Mouse (Mus musculus) lung, embryonic 15.5 days (tissue): ENCODE results near the gene Mttp. TPM values are rescaled to one million over a fixed set of nuclear protein-coding genes. Genes with fewer than 3 reads are reported as not detected.
A peak's percentile ranks its signal among the peaks of the same experiment; 100 is the strongest.
"Not testable (repeated sequence)": the region's sequence is repeated elsewhere in the genome, so short reads cannot be mapped to it uniquely, and the experiment has no call there.

ENCODE experiments used
- ATAC-seq: fragments of 200-750 bp; cut with Nextera tagmentation; 2 replicates; pipeline ENCODE4 v1.8.0; 2017; ENCODE audit warnings: moderate number of reproducible peaks, borderline replicate concordance; ENCODE audit not compliant: low FRiP score, low TSS enrichment; ENCODE audit errors: extremely low read depth
- H3K27ac ChIP-seq: fragments of 300-500 bp; sonication (generic); 2 replicates; pipeline ENCODE4 v1.5.1; 2015; ENCODE audit warnings: moderate library complexity, mild to moderate bottlenecking, inconsistent platforms
- H3K27me3 ChIP-seq: fragments of 300-500 bp; sonication (generic); 2 replicates; pipeline ENCODE4 v1.6.1; 2015; ENCODE audit warnings: inconsistent platforms
- H3K36me3 ChIP-seq: fragments of 300-500 bp; sonication (generic); 2 replicates; pipeline ENCODE4 v1.6.1; 2015; ENCODE audit warnings: inconsistent platforms
- H3K4me1 ChIP-seq: fragments of 300-500 bp; sonication (generic); 2 replicates; pipeline ENCODE4 v1.6.1; 2015; ENCODE audit warnings: inconsistent platforms
- H3K4me2 ChIP-seq: fragments of 300-500 bp; sonication (generic); 2 replicates; pipeline ENCODE4 v1.6.1; 2015; ENCODE audit warnings: inconsistent platforms, mild to moderate bottlenecking, moderate library complexity
- H3K4me3 ChIP-seq: fragments of 300-500 bp; sonication (generic); 2 replicates; pipeline ENCODE4 v1.5.1; 2015; ENCODE audit warnings: mild to moderate bottlenecking, inconsistent platforms
- H3K9ac ChIP-seq: fragments of 300-500 bp; sonication (generic); 2 replicates; pipeline ENCODE4 v1.6.1; 2015; ENCODE audit warnings: inconsistent platforms
- H3K9me3 ChIP-seq: fragments of 300-500 bp; sonication (generic); 2 replicates; pipeline ENCODE4 v1.6.1; 2016; ENCODE audit warnings: inconsistent platforms
- WGBS: fragments of 180-500 bp; shearing (Covaris S2); methylation state at CpG from one replicate; pipeline ENCODE4 v1.1.7; 2015; 5-methylcytosine and 5-hydroxymethylcytosine counted together
- polyA plus RNA-seq: library from polyadenylated mRNA; unstranded; fragments of >200 nt; fragmentation: Nextera tagmentation; extraction: Ambion mirVana; gene quantifications from 2 replicates; pipeline ENCODE4 v1.2.1, GENCODE M21; 2015

The Mttp gene
- polyA plus RNA-seq, 1 experiment from 2014 or later = 7.4 TPM

DNA sequence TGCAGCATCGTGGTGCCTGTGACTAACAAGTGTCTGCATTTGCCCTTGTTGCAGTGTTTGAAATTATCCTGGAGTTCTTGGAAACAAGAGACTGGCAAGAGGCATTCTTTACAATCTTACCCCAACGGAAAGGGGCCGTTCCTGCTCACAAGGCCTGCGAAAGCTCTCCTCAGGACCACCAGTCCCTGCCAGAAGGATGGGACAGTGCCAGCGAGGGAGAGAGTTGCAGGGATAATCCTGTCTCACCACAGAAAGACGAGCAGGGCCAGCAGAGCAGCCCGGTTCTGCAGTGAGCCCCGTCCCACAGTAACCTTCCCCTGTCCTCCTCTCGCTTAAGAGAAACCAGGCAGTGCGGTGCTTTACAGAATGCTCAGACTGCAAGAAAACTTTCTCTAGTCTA lies 11.9 kb upstream of the Mttp start:
- 78% methylated on average over 10 of the region's 10 CpGs for WGBS
- H3K36me3 ChIP-seq = peaks cover 10% of the 10 kb centered on the region
- H3K27me3 ChIP-seq = no peaks in the 10 kb centered on the region
- H3K9ac ChIP-seq = no peak overlapping the region
- no peak overlapping the region for H3K4me2 ChIP-seq
- H3K27ac ChIP-seq = no peak overlapping the region
- no peak for ATAC-seq
- H3K4me3 ChIP-seq = no peak overlapping the region
- H3K9me3 ChIP-seq = no peaks in the 10 kb centered on the region
- H3K4me1 ChIP-seq = no peaks in the 10 kb centered on the region

DNA sequence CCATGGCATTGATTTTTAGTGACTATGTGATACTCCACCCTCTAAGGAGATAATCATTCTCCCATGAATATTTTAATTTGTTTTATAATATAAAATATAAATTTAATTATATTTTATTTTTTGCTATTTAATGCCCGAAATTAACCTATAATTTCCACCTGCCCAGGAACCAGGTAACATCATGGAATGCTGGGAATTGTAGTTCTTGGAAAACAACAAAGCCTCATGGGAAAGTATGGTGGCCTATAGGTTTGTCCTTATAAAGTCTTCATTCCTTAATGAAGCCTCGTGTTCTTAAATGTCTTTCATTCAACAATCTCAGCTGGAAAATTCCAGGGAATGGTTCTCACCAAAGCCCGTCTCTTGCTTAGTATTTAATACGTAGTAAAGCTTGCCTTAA lies 10.3 kb upstream of the Mttp start:
- Histone ChIP-seq H3K36me3 (peaks cover 10% of the 10 kb centered on the region), H3K27ac (no peak overlapping the region), H3K27me3 (no peaks in the 10 kb centered on the region), H3K4me2 (no peak overlapping the region), H3K4me1 (no peaks in the 10 kb centered on the region), H3K9me3 (no peaks in the 10 kb centered on the region), H3K4me3 (no peak overlapping the region), H3K9ac (no peak overlapping the region)
- ATAC-seq = no peak
- 90% methylated on average over 4 of the region's 4 CpGs for WGBS

DNA sequence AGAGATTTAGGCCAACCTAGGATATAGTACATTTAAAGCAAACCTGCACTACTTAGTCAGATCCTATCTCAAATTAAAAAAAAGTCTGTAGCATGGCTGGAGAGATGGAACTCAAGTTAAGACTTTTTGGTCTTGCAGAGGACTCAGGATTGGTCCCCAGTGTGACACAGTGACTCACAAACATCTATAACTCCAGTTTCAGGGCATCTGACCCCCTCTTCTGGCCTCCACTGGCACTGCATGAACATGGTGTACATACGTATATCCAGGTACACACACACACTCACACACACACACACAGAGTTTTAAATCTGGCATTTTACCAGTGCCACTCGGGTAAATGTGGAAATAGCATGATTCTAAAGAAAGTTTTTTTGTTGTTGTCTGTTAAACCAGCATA lies 4.0 kb upstream of the Mttp start:
- no peaks in the 10 kb centered on the region for H3K27me3 ChIP-seq
- no peak overlapping the region for H3K4me3 ChIP-seq
- ATAC-seq = no peak
- no peaks in the 10 kb centered on the region for H3K4me1 ChIP-seq
- H3K9me3 ChIP-seq = no peaks in the 10 kb centered on the region
- no peak overlapping the region for H3K9ac ChIP-seq
- H3K4me2 ChIP-seq = no peak overlapping the region
- H3K36me3 ChIP-seq = peaks cover 21% of the 10 kb centered on the region
- no peak overlapping the region for H3K27ac ChIP-seq
- WGBS = 93% methylated on average over 2 of the region's 2 CpGs

DNA sequence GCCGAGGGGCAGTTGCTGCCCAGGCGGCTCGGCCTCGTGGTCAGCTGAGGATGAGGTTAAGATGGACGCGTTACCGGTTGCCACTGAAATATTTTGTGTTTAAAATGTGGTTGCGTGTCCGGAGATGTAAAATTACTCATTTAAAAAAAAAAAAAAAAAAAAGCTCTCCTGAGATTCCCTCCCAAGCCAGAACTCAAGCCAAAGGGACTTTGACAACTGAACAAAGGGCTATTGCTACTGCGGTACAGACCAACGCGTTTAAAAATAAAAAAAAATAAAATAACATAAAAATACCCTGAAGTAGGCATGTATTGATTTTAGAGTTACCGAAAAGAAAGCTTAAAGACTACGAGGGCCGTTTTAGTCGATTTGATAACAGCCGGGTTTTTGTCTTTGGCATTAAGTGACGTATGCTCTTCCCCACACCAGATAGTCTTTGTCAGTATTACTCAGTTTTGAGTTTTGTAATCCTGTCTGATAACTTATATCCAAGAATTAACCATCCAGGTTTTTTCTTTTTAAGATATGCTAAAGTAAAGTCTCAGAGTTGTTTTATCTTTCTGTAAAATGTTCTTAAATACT lies 617 bp downstream of the Mttp start:
- ATAC-seq = no peak
- peak overlapping the region; percentile 100 for H3K27ac ChIP-seq
- H3K4me1 ChIP-seq = peaks cover 3% of the 10 kb centered on the region; the same call in 1 of the 2 replicates
- H3K9ac ChIP-seq = peak overlapping the region; percentile 81
- peaks cover 6% of the 10 kb centered on the region; the same call in 1 of the 2 replicates for H3K36me3 ChIP-seq
- H3K27me3 ChIP-seq = no peaks in the 10 kb centered on the region
- peak overlapping the region; percentile 77 for H3K4me2 ChIP-seq
- no peaks in the 10 kb centered on the region for H3K9me3 ChIP-seq
- H3K4me3 ChIP-seq = peak overlapping the region; percentile 84
- under 1% methylated on average over 18 of the region's 18 CpGs for WGBS

DNA sequence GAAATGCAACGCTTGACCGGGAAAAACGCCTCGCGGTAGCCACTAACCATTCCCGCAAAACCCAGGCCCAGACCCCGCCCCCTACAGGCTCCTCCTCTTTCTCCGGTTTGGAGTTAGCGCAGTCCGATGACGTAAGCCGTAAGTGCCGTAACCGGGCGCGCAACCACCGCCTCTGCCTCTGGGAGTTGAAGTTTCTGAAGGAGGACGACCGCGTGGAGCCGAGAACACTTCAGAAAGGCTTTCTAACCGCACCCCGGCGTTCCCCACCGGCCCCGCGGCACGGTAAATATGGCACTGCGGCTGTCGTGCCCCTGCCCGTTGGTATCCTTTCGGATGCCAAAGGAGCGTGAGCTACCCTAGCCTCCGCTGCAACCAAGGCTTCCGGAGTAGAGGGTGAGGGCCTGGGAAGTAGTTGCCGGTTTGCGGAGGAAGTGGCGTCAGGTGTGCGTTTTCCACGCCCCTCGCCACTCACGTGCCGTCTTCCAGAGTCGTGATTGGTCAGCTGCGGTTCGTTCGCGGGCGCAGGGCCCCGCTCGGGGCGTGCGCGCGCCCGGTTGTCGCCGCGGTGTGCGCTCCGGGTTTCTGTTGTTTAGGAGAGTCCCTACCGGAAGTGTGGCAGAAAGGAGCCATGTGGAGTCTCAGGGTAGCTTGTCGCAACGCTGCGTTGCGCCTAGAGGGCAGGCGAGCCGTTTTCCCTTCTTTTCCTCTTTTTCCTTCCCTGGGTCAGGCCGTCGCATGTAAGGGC lies 1.3 kb downstream of the Mttp start, which contains the start of gene Trmt10a:
TSS of gene Trmt10a (plus strand) at position 134 of the 745 bp plus-strand sequence.
- Histone ChIP-seq H3K27me3 (no peaks in the 10 kb centered on the region), H3K27ac (peak within 1 kb of the TSS; percentile 100), H3K9ac (peak within 1 kb of the TSS; percentile 81), H3K9me3 (no peaks in the 10 kb centered on the region), H3K36me3 (no peaks in the 10 kb centered on the region), H3K4me1 (peaks cover 3% of the 10 kb centered on the region; the same call in 1 of the 2 replicates), H3K4me3 (peak within 1 kb of the TSS; percentile 84), H3K4me2 (peak within 1 kb of the TSS; percentile 77)
- ATAC-seq = peak; percentile 99
- WGBS = under 1% methylated on average over 70 of the region's 70 CpGs

DNA sequence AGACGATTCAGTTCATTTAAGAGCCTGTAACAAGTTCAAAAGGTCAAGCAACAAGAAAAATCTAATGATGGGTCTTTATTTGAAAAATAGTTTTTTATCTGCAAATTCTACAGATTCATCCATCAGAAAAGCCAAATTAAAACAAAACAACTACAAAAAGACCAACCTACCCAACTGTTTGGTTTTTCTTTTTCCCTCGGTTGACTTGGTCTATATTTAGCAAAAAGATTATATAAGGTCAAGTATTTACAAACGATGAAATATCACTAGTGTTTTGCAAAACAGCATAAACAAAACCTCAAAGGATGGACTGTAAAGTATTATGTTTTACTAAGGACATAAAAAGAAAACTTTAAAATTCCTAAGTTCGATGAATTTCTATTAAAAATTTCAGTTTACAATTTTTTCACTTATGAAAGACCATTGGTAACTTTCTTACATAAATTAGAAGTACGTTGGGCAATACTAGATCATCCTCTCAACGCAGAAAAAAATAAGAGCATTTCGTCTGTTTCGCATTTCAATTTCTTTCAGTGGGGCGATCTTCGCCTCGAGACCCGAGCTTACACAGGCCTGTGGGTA lies 1.9 kb downstream of the Mttp start:
- peak overlapping the region; percentile 84 for H3K4me3 ChIP-seq
- peak overlapping the region; percentile 100 for H3K27ac ChIP-seq
- no peaks in the 10 kb centered on the region for H3K27me3 ChIP-seq
- peak overlapping the region; percentile 81 for H3K9ac ChIP-seq
- H3K9me3 ChIP-seq = no peaks in the 10 kb centered on the region
- no peaks in the 10 kb centered on the region for H3K36me3 ChIP-seq
- 3% methylated on average over 12 of the region's 12 CpGs for WGBS
- peak overlapping the region; percentile 77 for H3K4me2 ChIP-seq
- H3K4me1 ChIP-seq = peaks cover 3% of the 10 kb centered on the region; the same call in 1 of the 2 replicates
- no peak for ATAC-seq

DNA sequence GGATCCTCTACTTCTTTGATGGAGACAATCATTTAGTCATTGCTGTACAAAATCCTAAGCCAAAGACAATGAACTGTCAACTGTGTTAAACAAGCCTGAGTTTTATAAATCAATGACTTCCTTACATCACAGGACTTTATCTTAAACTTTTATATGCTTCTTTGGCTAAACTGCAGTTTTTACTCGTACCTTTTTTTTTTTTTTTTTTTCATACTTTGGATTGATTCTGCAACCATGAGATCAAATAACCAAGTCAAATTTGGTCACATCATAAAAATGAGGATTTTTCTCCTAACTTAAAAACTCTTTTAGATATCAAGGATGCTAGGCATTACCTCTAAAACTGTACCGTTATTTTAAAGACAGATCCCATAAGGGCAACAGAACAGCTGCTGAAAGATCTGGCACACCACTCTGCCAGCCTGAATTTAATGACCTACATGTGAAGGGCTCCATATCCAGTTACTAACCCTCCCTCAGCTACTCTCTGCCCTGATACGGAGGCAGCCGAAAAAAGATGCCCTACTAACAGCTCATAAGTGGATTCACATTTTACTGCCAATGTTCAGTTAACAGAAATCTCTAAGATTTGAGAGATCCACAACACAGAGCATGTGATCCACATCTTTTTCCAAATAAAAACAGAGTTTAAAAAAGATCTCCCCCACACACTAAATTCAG lies 2.6 kb downstream of the Mttp start:
- H3K27me3 ChIP-seq = no peaks in the 10 kb centered on the region
- no peaks in the 10 kb centered on the region for H3K9me3 ChIP-seq
- peak overlapping the region; percentile 84 for H3K4me3 ChIP-seq
- peak overlapping the region; percentile 32 for H3K9ac ChIP-seq
- 51% methylated on average over 4 of the region's 4 CpGs for WGBS
- H3K36me3 ChIP-seq = no peaks in the 10 kb centered on the region
- peaks cover 3% of the 10 kb centered on the region; the same call in 1 of the 2 replicates for H3K4me1 ChIP-seq
- peak overlapping the region; percentile 77 for H3K4me2 ChIP-seq
- no peak for ATAC-seq
- H3K27ac ChIP-seq = no peak overlapping the region

DNA sequence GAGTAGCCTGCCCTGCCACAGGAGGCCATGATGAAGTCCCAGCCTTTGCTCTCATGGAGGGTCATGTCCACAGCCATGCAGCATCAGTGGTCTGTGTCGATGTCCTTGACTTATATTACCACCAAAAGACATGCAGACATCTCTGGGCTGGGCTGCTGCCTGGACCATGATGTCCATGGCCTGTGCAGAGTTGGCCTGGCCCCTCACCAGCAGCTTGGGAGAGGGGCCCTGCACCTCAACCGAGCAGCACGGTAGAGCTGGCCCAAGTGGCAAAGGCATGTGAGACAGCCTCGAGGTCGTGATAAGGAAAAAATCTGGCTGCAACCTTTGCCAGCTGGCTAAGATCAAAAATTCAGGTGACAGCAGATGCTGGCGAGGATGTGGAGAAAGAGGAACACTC lies 5.1 kb downstream of the Mttp start:
- Histone ChIP-seq H3K4me1 (peaks cover 3% of the 10 kb centered on the region; the same call in 1 of the 2 replicates), H3K27ac (no peak overlapping the region), H3K4me2 (no peak overlapping the region), H3K9me3 (no peaks in the 10 kb centered on the region), H3K9ac (no peak overlapping the region), H3K36me3 (no peaks in the 10 kb centered on the region), H3K27me3 (no peaks in the 10 kb centered on the region), H3K4me3 (no peak overlapping the region)
- ATAC-seq = no peak
- WGBS = 88% methylated on average over 6 of the region's 6 CpGs

DNA sequence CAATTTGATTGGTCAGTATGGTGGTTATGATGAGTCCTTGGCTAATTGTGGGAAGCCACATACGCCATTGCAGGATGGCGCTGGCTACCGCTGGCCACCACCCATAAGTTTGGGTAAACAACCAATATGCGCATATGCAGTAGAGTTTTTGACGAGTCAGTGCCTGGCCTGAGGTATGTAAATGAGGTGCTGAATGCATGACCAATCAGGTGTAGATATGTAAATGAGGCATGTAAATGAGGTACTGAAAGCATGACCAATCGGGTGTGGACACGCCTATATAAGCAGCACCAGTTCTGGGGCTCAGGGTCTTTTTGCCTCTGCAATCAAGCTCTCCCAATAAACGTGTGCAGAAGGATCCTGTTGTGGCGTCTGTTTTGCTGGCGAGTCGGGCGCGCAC lies 6.6 kb downstream of the Mttp start:
- not testable (repeated sequence) for H3K27me3 ChIP-seq, ATAC-seq
- 93% methylated on average over 13 of the region's 13 CpGs for WGBS

DNA sequence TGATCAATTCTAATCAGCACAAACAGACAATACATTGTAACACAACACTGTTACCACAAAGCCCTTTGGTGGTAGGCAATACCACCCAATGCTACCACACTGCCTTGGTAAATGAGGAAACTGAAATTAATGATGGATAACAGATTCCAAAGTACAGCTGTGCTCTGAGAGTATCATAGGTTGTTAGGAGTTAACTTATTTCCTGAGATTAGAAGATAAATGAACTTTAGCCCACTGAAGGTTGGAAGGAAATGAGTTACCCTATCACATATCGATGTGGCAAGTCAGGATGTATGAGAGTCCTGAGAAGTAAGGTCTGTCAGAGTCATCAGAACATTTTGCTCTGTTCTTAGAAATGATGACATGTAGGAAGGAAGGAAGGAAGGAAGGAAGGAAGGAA lies 10.2 kb downstream of the Mttp start:
- Histone ChIP-seq H3K27me3 (no peaks in the 10 kb centered on the region), H3K9ac (no peak overlapping the region), H3K4me2 (no peak overlapping the region), H3K4me1 (no peaks in the 10 kb centered on the region), H3K4me3 (no peak overlapping the region), H3K36me3 (no peaks in the 10 kb centered on the region), H3K9me3 (no peaks in the 10 kb centered on the region), H3K27ac (no peak overlapping the region)
- no peak for ATAC-seq
- WGBS = 69% methylated on average over 1 of the region's 1 CpGs

More for the DNA sequence above, 6.6 kb downstream of the Mttp start:
- not testable (repeated sequence) for H3K9me3 ChIP-seq, H3K4me3 ChIP-seq, H3K27ac ChIP-seq, H3K4me2 ChIP-seq, H3K36me3 ChIP-seq, H3K9ac ChIP-seq, H3K4me1 ChIP-seq

DNA sequence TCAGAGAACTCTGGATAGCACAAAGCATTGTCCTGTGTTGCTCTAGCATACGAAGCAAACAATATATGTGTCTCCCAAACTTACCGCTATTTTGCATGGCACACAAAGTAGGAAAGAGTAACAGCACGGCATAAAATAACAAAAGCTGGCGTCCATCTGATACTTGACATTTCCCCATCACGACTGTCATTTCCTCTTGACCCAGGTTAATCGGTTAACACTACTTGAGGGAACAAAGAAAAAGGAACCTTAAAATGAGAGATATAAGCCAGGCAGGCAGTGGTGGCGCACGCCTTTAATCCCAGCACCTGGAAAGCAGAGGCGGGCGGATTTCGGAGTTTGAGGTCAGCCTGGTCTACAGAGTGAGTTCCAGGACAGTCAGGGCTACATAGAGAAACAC lies 10.9 kb downstream of the Mttp start:
- H3K4me2 ChIP-seq = no peak overlapping the region
- H3K9ac ChIP-seq = no peak overlapping the region
- no peaks in the 10 kb centered on the region for H3K9me3 ChIP-seq
- WGBS = 85% methylated on average over 11 of the region's 11 CpGs
- ATAC-seq = no peak
- H3K4me1 ChIP-seq = no peaks in the 10 kb centered on the region
- H3K27ac ChIP-seq = no peak overlapping the region
- H3K4me3 ChIP-seq = no peak overlapping the region
- H3K36me3 ChIP-seq = no peaks in the 10 kb centered on the region
- no peaks in the 10 kb centered on the region for H3K27me3 ChIP-seq

DNA sequence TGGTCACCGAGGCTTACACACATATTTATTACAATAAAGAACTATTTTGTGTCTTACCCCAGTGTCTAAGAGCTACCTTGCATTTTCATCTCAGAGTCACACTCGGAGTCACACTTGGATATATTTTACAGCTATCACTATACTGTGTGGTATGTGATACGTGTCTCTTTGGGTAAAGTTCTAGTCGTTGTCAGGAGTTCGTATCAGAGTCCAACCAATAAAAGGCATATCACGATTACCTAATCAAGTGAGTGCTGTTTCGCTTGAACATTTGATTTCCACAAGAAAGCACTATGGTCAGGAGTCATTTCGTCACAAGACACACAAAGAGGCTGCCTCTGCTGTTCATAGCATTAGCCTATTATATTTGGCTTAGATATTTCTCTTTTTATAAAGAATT lies 11.3 kb downstream of the Mttp start:
- WGBS = 86% methylated on average over 8 of the region's 8 CpGs

More for the DNA sequence above, 11.3 kb downstream of the Mttp start:
- Histone ChIP-seq H3K4me3 (no peak overlapping the region), H3K4me1 (no peaks in the 10 kb centered on the region), H3K27ac (no peak overlapping the region), H3K36me3 (no peaks in the 10 kb centered on the region), H3K9ac (no peak overlapping the region), H3K9me3 (no peaks in the 10 kb centered on the region), H3K4me2 (no peak overlapping the region), H3K27me3 (no peaks in the 10 kb centered on the region)
- ATAC-seq = no peak
